In genomic region chr8:95433124-95433523, GRCm38 (mm10) we compare ENCODE assay signal across 8 mouse cellular contexts. TPM values are rescaled to one million over a fixed set of nuclear protein-coding genes. Genes with fewer than 3 reads are reported as not detected.
A peak's percentile ranks its signal among the peaks of the same experiment; 100 is the strongest.
DNase-seq lines count a peak whose midpoint lies in the region; ATAC-seq and TF ChIP-seq lines count a peak whose summit lies in the region.

No protein-coding gene starts in this region.

- DNase-seq in heart, embryonic 10.5 days (ENCODE audit: low spot score) = no peak
- DNase-seq in heart, adult 11 months = no peak
- no peak for DNase-seq in G1E (ENCODE audit: low spot score)
- DNase-seq in heart, postnatal 4 days = peak; percentile 17
- no peak for DNase-seq in midbrain, embryonic 10.5 days (ENCODE audit: low spot score)
- DNase-seq in spleen, adult 18-20 months = no peak
- DNase-seq in right cerebral cortex, adult 18-20 months = no peak

- peaks cover 56% of the 10 kb centered on the region for H3K4me1 ChIP-seq in heart, embryonic 10.5 days
- peaks cover 70% of the 10 kb centered on the region for H3K4me1 ChIP-seq in G1E (ENCODE audit: insufficient read depth, low read depth, low read length)
- peaks cover 58% of the 10 kb centered on the region for H3K4me1 ChIP-seq in midbrain, embryonic 10.5 days

- H3K36me3 ChIP-seq in heart, embryonic 10.5 days = peaks cover 2% of the 10 kb centered on the region; the same call in 1 of the 2 replicates
- H3K36me3 ChIP-seq in G1E (replicated peaks) = peaks cover 41% of the 10 kb centered on the region
- peaks cover 3% of the 10 kb centered on the region; the same call in 1 of the 2 replicates for H3K36me3 ChIP-seq in midbrain, embryonic 10.5 days

- peak overlapping the region; percentile 95; the same call in 1 of the 2 replicates for H3K27ac ChIP-seq in heart, embryonic 10.5 days
- 0 out of 2 replicates have a peak overlapping the region, but pooled peaks have one; percentile 9 for H3K27ac ChIP-seq in midbrain, embryonic 10.5 days (replicated peaks)

- 68% methylated on average over 4 of the region's 4 CpGs for WGBS in heart, embryonic 10.5 days
- WGBS in midbrain, embryonic 10.5 days = 77% methylated on average over 4 of the region's 4 CpGs

- ATAC-seq in G1E (ENCODE audit: extremely low read depth, insufficient number of reproducible peaks, low FRiP score, poor library complexity, severe bottlenecking) = no peak
- no peak for ATAC-seq in activated CD4-positive, CD25-positive, alpha-beta regulatory T cell, adult 4 months

- TF ChIP-seq CTCF in G1E (IDR thresholded peaks at IDR 0.05; ENCODE audit: low read depth, low read length) = no peak

- peak overlapping the region; percentile 97 for H3K4me3 ChIP-seq in heart, embryonic 10.5 days
- peak overlapping the region; percentile 97; the same call in 1 of the 2 replicates for H3K4me3 ChIP-seq in G1E (ENCODE audit: low read depth, low read length)
- H3K4me3 ChIP-seq in midbrain, embryonic 10.5 days = peak overlapping the region; percentile 90

- no peaks in the 10 kb centered on the region for H3K27me3 ChIP-seq in heart, embryonic 10.5 days (ENCODE audit: insufficient read depth, poor library complexity, severe bottlenecking)
- no peaks in the 10 kb centered on the region for H3K27me3 ChIP-seq in G1E (ENCODE audit: insufficient read depth, low read length)
- H3K27me3 ChIP-seq in midbrain, embryonic 10.5 days (ENCODE audit: low read depth, poor library complexity, severe bottlenecking) = no peaks in the 10 kb centered on the region

- H3K9me3 ChIP-seq in heart, embryonic 10.5 days = no peaks in the 10 kb centered on the region
- no peaks in the 10 kb centered on the region for H3K9me3 ChIP-seq in G1E (replicated peaks)
- no peaks in the 10 kb centered on the region for H3K9me3 ChIP-seq in midbrain, embryonic 10.5 days (replicated peaks)

RNA-seq across cellular contexts. Expression of gene Cfap20, which starts 1.5 kb away (rescaled TPM):
- polyA plus RNA-seq in heart, embryonic 10.5 days (2016; fragmentation: Nextera tagmentation; extraction: Ambion mirVana) = 126 and 129 TPM in 2 replicates
- total RNA-seq in G1E (2014; fragmentation: Nextera tagmentation) = 52.3 and 81.0 TPM in 2 replicates
- total RNA-seq in G1E (2017) = 62.4 and 63.0 TPM in 2 replicates
- 29.3 and 38.5 TPM in 2 replicates for polyA plus RNA-seq in G1E (2012)
- total RNA-seq in heart, postnatal 4 days (2021) = 10 to 100 TPM; 66.9 to 72.9 TPM
- polyA plus RNA-seq in midbrain, embryonic 10.5 days (2016; fragmentation: Nextera tagmentation; extraction: Ambion mirVana) = 145 and 150 TPM in 2 replicates
- 10 to 100 TPM; 65.2 to 66.9 TPM for polyA plus RNA-seq in activated CD4-positive, CD25-positive, alpha-beta regulatory T cell, adult 4 months (2017; shearing (Covaris generic))

RNA-seq across cellular contexts. Expression of gene Csnk2a2, which starts 56.7 kb away (rescaled TPM):
- polyA plus RNA-seq in heart, embryonic 10.5 days (2016; fragmentation: Nextera tagmentation; extraction: Ambion mirVana) = 7.4 and 11.5 TPM in 2 replicates
- total RNA-seq in G1E (2014; fragmentation: Nextera tagmentation) (283 and 300 TPM in 2 replicates), G1E (2017) (31.5 and 45.0 TPM in 2 replicates)
- 30.8 and 35.8 TPM in 2 replicates for polyA plus RNA-seq in G1E (2012)
- 10 to 100 TPM; 52.5 to 59.4 TPM for total RNA-seq in heart, postnatal 4 days (2021)
- polyA plus RNA-seq in midbrain, embryonic 10.5 days (2016; fragmentation: Nextera tagmentation; extraction: Ambion mirVana) = 10.8 and 11.1 TPM in 2 replicates
- 10 to 100 TPM; 13.9 to 14.2 TPM for polyA plus RNA-seq in activated CD4-positive, CD25-positive, alpha-beta regulatory T cell, adult 4 months (2017; shearing (Covaris generic))
